Mouse (Mus musculus): ENCODE results near the gene Tfip11.
A peak's percentile ranks its signal among the peaks of the same experiment; 100 is the strongest.

Gene Tfip11

DNA sequence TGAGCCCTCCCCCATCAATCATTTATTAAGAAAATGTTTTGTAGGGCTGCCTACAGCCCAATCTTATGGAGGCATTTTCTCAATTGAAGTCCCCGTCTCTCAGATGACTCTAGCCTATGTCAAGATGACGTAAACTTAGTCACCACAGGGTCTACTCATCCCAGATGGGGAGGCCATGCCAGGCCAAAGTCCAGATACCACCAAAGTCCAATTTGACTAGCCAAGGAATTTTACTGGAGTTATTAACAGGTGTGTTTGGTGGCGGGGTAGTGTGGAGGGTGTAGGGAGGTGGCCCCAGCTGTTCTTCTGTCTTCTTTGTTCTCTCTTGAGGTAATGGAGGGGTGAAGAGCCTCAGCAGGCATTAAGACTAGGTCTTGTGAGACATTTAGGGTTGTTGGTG is 33.9 kb downstream of the Tfip11 start:
- no peak for ATAC-seq (ENCODE audit: low TSS enrichment)

GRCm38 (mm10) chr5:112364184-112364797 is 38.1 kb downstream of the Tfip11 start:
- no peak for ATAC-seq (ENCODE audit: low TSS enrichment)

GRCm38 (mm10) chr5:112366879-112367278 is 40.7 kb downstream of the Tfip11 start:
- no peak for ATAC-seq (ENCODE audit: low TSS enrichment)

GRCm38 (mm10) chr5:112367338-112367737 is 41.2 kb downstream of the Tfip11 start:
- no peak for ATAC-seq (ENCODE audit: low TSS enrichment)

- ATAC-seq (ENCODE audit: low TSS enrichment) = peak; percentile 53; the same call in 1 of the 2 replicates
Measured at GRCm38 (mm10) chr5:112367929-112368328, 41.8 kb downstream of the Tfip11 start.

- no peak for ATAC-seq (ENCODE audit: low TSS enrichment)
Measured at GRCm38 (mm10) chr5:112368666-112369065, 42.5 kb downstream of the Tfip11 start.

- ATAC-seq (ENCODE audit: low TSS enrichment) = no peak
Measured at GRCm38 (mm10) chr5:112369326-112369725, 43.2 kb downstream of the Tfip11 start.

- no peak for ATAC-seq (ENCODE audit: low TSS enrichment)
Measured at GRCm38 (mm10) chr5:112370236-112370813, 44.2 kb downstream of the Tfip11 start.

GRCm38 (mm10) chr5:112371933-112372332 is 45.8 kb downstream of the Tfip11 start:
- ATAC-seq (ENCODE audit: low TSS enrichment) = peak; percentile 78

- ATAC-seq (ENCODE audit: low TSS enrichment) = no peak
Measured at GRCm38 (mm10) chr5:112376111-112376510, 50.0 kb downstream of the Tfip11 start.

DNA sequence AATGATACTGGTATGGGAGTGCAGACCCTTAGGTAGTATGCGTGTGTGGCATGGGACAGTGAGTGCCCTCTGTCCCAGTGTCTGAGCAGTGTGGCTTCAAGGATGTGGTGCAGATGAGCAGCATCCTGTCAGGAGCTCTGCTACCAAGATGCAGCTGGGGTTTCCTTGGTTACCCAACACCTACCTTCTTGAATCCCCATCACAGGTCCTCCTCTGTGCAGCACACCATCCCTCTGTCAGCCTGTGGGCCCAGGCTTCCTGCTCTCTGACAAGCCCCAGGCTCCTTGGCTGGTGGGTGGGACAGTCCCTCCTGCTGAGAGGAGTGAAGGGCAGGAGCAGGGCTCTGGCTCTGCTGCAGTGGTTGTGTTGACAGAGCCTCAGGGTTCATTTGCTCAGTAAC is 51.2 kb downstream of the Tfip11 start:
- peak; percentile 39 for ATAC-seq (ENCODE audit: low TSS enrichment)

- ATAC-seq (ENCODE audit: low TSS enrichment) = no peak
Measured at GRCm38 (mm10) chr5:112378716-112379115, 52.6 kb downstream of the Tfip11 start.

DNA sequence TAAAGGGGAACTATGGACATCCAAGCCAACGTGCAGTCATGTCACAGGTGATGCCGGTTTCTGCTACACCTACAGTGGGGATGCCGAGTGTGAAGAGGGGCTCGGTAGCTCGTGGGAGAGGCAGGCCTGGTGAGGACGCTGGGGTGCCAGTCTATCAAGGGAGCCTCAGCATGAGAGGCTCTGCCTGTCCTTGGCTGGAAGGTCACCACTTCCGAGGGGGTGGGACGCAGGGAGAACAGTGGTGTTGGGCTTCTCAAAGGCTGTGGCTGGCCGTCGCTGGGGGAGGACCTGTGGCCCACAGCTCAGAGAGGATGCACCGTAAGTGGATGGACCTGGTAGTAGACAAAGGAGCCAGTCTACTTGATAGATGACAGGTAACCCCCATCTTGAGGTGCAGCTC is 55.0 kb downstream of the Tfip11 start:
- no peak for ATAC-seq (ENCODE audit: low TSS enrichment)

GRCm38 (mm10) chr5:112382042-112382441 is 55.9 kb downstream of the Tfip11 start:
- ATAC-seq (ENCODE audit: low TSS enrichment) = no peak

DNA sequence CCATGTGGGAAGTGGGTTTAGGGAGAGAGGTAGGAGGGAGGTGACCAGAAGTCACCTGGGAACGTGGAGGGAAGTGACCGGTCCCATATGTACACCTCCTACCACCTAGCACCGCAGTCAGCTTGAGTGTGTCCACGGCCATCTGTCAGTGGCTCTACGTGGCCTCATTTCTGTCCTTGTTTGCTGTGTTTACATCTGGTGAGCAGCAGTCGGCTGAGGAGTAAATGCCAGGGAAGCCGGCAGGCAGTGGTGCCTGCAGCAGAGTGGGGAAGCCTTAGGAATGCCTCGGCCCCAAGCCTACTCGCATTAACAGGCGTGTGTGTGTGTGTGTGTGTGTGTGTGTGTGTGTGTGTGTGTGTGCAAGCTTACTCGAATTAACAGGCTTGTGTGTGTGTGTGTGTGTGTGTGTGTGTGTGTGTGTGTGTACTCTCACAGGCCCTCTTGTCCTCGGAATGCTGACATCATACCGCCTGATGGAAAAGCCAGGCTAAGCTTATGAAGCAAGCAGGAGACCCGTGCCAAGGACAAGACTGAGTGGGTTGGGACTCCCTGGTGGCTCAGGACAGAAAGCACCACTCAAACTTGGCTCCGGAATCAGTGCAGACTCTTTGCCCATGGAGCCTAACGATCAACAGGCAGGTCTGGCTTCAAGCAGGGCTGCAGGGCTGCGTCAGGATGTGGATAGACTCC is 56.6 kb downstream of the Tfip11 start:
- peak; percentile 51 for ATAC-seq (ENCODE audit: low TSS enrichment)

DNA sequence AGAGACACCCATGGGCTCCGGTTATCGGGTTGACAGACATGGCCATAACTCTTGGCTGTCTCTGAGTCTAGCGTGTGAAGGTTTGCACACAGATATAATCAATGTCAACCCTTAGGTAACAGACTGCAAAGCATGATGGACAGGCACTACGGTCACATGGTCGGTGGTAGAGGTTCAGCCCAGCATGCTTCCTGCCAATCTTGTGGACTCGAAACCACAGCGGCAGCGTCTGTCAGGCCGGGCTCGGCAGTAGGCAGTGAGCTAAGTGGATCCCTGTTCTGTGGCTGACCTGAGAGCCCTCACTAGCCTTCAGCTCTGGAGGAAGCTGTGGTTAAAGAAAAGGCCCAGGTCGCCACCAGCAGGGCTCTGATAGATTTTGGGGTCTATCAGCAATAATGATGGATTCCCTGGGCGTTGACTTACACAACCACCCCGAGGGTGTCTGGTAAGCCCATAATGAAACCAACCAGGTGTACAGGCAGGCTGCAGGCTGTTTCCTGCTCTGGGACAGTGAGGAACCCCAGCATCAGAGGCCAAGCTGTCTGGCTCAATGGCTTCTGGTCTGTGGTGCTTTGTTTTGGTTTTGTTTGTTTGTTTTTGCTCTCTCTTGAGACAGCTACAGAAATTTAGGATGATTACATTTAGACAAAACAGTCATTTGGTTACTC is 58.8 kb downstream of the Tfip11 start:
- ATAC-seq (ENCODE audit: low TSS enrichment) = no peak

GRCm38 (mm10) chr5:112385973-112386372 is 59.8 kb downstream of the Tfip11 start:
- ATAC-seq (ENCODE audit: low TSS enrichment) = no peak
